Mouse (Mus musculus) kidney, adult 2 months (tissue): ENCODE data around the gene Lamtor5.

Source experiments
- CTCF ChIP-seq: fragments of 200-500 bp; conservative IDR thresholded peaks from 2 replicates; pipeline ENCODE4 v1.5.1; 2011; ENCODE audit warnings: low read depth, mild to moderate bottlenecking, control low read depth, low read length, moderate library complexity, mixed read lengths; ENCODE audit not compliant: insufficient read depth, insufficient read length
- POLR2A ChIP-seq: fragments of 200-500 bp; IDR thresholded peaks from one replicate; pipeline ENCODE4 v1.6.1; 2011; ENCODE audit warnings: low read depth, low read length, control low read depth

DNA sequence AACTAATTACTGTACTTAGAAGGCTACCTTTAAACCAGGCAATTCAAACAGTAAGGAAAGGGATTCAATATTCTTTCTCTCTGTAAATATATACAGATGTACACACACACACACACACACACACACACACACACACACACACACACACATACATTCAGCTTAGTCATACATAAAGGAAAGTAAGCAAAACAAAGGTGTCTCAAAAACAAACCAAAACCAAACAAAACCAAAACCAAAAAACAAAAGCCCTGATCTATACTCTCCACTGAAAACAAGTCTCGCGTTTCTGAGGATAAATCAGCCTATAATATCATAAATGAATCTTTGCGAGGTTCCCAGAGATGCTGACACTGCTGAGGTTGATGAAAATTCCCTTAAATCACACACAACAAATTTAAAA, 38.7 kb downstream of the Lamtor5 start:
- no peak for TF ChIP-seq CTCF
- no peak for TF ChIP-seq POLR2A
